Mouse (Mus musculus): ENCODE measurements around the gene Auts2. TPM values are rescaled to one million over a fixed set of nuclear protein-coding genes. Genes with fewer than 3 reads are reported as not detected.

The Auts2 gene
- polyA plus RNA-seq, 2 experiments, result 38.3 to 50.8 TPM

- TF ChIP-seq POLR2A (IDR thresholded peaks at IDR 0.05; ENCODE audit: borderline replicate concordance, extremely low read depth, insufficient read depth, insufficient read length), result no peak
- DNase-seq (ENCODE audit: low spot score) (no peak), ATAC-seq (ENCODE audit: low FRiP score, low read depth) (no peak)
- no peaks in the 10 kb centered on the region for H3K27me3 ChIP-seq (ENCODE audit: control insufficient read depth, insufficient read depth, low read length)
- no peak overlapping the region for H3K4me3 ChIP-seq (replicated peaks; ENCODE audit: low read length)
- H3K4me2 ChIP-seq (replicated peaks; ENCODE audit: low read depth, low read length, severe bottlenecking), result no peak overlapping the region
- H3K27ac ChIP-seq (replicated peaks; ENCODE audit: low read depth, low read length), result no peak overlapping the region
- 64% methylated on average over 6 of the region's 6 CpGs for WGBS
- H3K4me1 ChIP-seq (ENCODE audit: control insufficient read depth, insufficient read depth, low read length), result peaks cover 13% of the 10 kb centered on the region
- no peak overlapping the region for H3K9ac ChIP-seq (ENCODE audit: low read depth, low read length, severe bottlenecking)
- H3K9me3 ChIP-seq (ENCODE audit: control insufficient read depth, low read length), result no peaks in the 10 kb centered on the region
- H3K36me3 ChIP-seq (ENCODE audit: control insufficient read depth, insufficient read depth, low read length), result no peaks in the 10 kb centered on the region
Observed at GRCm38 (mm10) chr5:131836014-131836735, 707.0 kb downstream of the Auts2 start.

GRCm38 (mm10) chr5:131832891-131833876, 710.0 kb downstream of the Auts2 start:
- no peak overlapping the region for H3K27ac ChIP-seq (replicated peaks; ENCODE audit: low read depth, low read length)

GRCm38 (mm10) chr5:131830111-131830510, 713.0 kb downstream of the Auts2 start:
- DNase-seq (ENCODE audit: low spot score) (no peak), ATAC-seq (ENCODE audit: low FRiP score, low read depth) (no peak)
- WGBS, result 24% methylated on average over 6 of the region's 6 CpGs
- no peaks in the 10 kb centered on the region for H3K36me3 ChIP-seq (ENCODE audit: control insufficient read depth, insufficient read depth, low read length)
- no peaks in the 10 kb centered on the region for H3K9me3 ChIP-seq (ENCODE audit: control insufficient read depth, low read length)
- TF ChIP-seq POLR2A (IDR thresholded peaks at IDR 0.05; ENCODE audit: borderline replicate concordance, extremely low read depth, insufficient read depth, insufficient read length), result no peak
- no peak overlapping the region for H3K4me2 ChIP-seq (replicated peaks; ENCODE audit: low read depth, low read length, severe bottlenecking)
- H3K27me3 ChIP-seq (ENCODE audit: control insufficient read depth, insufficient read depth, low read length), result no peaks in the 10 kb centered on the region
- no peak overlapping the region for H3K4me3 ChIP-seq (replicated peaks; ENCODE audit: low read length)
- peaks cover 29% of the 10 kb centered on the region for H3K4me1 ChIP-seq (ENCODE audit: control insufficient read depth, insufficient read depth, low read length)
- no peak overlapping the region for H3K27ac ChIP-seq (replicated peaks; ENCODE audit: low read depth, low read length)
- H3K9ac ChIP-seq (ENCODE audit: low read depth, low read length, severe bottlenecking), result no peak overlapping the region

More at GRCm38 (mm10) chr5:131832891-131833876, 710.0 kb downstream of the Auts2 start:
- no peak overlapping the region for H3K9ac ChIP-seq (ENCODE audit: low read depth, low read length, severe bottlenecking)
- H3K9me3 ChIP-seq (ENCODE audit: control insufficient read depth, low read length), result no peaks in the 10 kb centered on the region
- H3K27me3 ChIP-seq (ENCODE audit: control insufficient read depth, insufficient read depth, low read length), result no peaks in the 10 kb centered on the region
- no peak for ATAC-seq (ENCODE audit: low FRiP score, low read depth)
- no peak for TF ChIP-seq POLR2A (IDR thresholded peaks at IDR 0.05; ENCODE audit: borderline replicate concordance, extremely low read depth, insufficient read depth, insufficient read length)
- peaks cover 26% of the 10 kb centered on the region for H3K4me1 ChIP-seq (ENCODE audit: control insufficient read depth, insufficient read depth, low read length)
- H3K36me3 ChIP-seq (ENCODE audit: control insufficient read depth, insufficient read depth, low read length), result no peaks in the 10 kb centered on the region
- no peak overlapping the region for H3K4me3 ChIP-seq (replicated peaks; ENCODE audit: low read length)
- 34% methylated on average over 19 of the region's 19 CpGs for WGBS
- H3K4me2 ChIP-seq (replicated peaks; ENCODE audit: low read depth, low read length, severe bottlenecking), result no peak overlapping the region
- no peak for DNase-seq (ENCODE audit: low spot score)

- Histone ChIP-seq H3K4me1 (ENCODE audit: control insufficient read depth, insufficient read depth, low read length) (peaks cover 34% of the 10 kb centered on the region), H3K9ac (ENCODE audit: low read depth, low read length, severe bottlenecking) (no peak overlapping the region), H3K27ac (replicated peaks; ENCODE audit: low read depth, low read length) (no peak overlapping the region), H3K27me3 (ENCODE audit: control insufficient read depth, insufficient read depth, low read length) (no peaks in the 10 kb centered on the region), H3K9me3 (ENCODE audit: control insufficient read depth, low read length) (no peaks in the 10 kb centered on the region), H3K4me2 (replicated peaks; ENCODE audit: low read depth, low read length, severe bottlenecking) (no peak overlapping the region), H3K36me3 (ENCODE audit: control insufficient read depth, insufficient read depth, low read length) (no peaks in the 10 kb centered on the region), H3K4me3 (replicated peaks; ENCODE audit: low read length) (no peak overlapping the region)
- ATAC-seq (ENCODE audit: low FRiP score, low read depth) (no peak), DNase-seq (ENCODE audit: low spot score) (no peak)
- TF ChIP-seq POLR2A (IDR thresholded peaks at IDR 0.05; ENCODE audit: borderline replicate concordance, extremely low read depth, insufficient read depth, insufficient read length), result no peak
- WGBS, result 23% methylated on average over 3 of the region's 3 CpGs
Observed at GRCm38 (mm10) chr5:131829248-131829647, 713.9 kb downstream of the Auts2 start.

- Histone ChIP-seq H3K4me3 (replicated peaks; ENCODE audit: low read length) (no peak overlapping the region), H3K27me3 (ENCODE audit: control insufficient read depth, insufficient read depth, low read length) (no peaks in the 10 kb centered on the region), H3K4me2 (replicated peaks; ENCODE audit: low read depth, low read length, severe bottlenecking) (no peak overlapping the region), H3K36me3 (ENCODE audit: control insufficient read depth, insufficient read depth, low read length) (no peaks in the 10 kb centered on the region), H3K9ac (ENCODE audit: low read depth, low read length, severe bottlenecking) (no peak overlapping the region), H3K4me1 (ENCODE audit: control insufficient read depth, insufficient read depth, low read length) (peaks cover 34% of the 10 kb centered on the region), H3K27ac (replicated peaks; ENCODE audit: low read depth, low read length) (no peak overlapping the region), H3K9me3 (ENCODE audit: control insufficient read depth, low read length) (no peaks in the 10 kb centered on the region)
- ATAC-seq (ENCODE audit: low FRiP score, low read depth), result no peak
- 39% methylated on average over 2 of the region's 2 CpGs for WGBS
- no peak for DNase-seq (ENCODE audit: low spot score)
- TF ChIP-seq POLR2A (IDR thresholded peaks at IDR 0.05; ENCODE audit: borderline replicate concordance, extremely low read depth, insufficient read depth, insufficient read length), result no peak
Observed at GRCm38 (mm10) chr5:131828607-131829006, 714.5 kb downstream of the Auts2 start.

Measured in limb, embryonic 14.5 days (tissue).